Mouse (Mus musculus): ENCODE results near the gene Eya4.

Eya4 gene

DNA sequence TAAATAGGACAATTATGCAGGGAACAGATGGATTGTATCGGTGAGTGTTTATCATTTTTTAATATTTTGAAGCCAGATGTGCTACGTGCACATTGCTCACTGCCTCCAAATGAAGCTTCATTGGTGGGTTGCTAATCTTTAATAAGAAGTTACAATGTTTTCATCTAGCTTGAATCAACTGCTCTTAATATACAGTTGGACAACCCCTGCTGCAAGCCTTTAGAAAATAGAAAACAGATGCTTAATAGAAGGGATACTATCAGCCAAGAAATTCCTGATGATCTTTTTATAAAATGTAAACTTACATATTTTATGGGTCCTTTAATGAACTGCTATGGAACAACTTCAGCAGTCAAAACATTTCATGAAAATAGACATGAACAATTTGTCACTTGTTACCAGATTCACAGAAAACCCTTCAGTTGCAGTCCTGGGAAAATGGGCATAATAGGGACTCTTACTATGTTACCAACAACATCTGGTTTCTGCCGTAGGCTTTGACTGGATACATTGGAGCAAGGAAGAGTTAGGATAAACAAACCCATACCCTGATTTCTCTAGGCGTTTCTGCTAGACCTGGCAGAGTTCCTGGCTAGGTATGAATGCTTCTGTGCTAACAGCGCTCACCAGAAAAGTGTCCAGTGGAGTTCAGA is 290.4 kb downstream of the Eya4 start:
- no peak for DNase-seq

- DNase-seq: no peak
These were observed 297.1 kb downstream of the Eya4 start for GRCm38 (mm10) chr10:23053379-23053915.

Measured in cerebellum, adult 11 months (tissue).